In genomic region chrY:1009882-1010751, GRCm38 (mm10) we compare ENCODE assay signal across 8 mouse cellular contexts. TPM values are rescaled to one million over a fixed set of nuclear protein-coding genes. Genes with fewer than 3 reads are reported as not detected.
DNase-seq lines count a peak whose midpoint lies in the region; ATAC-seq and TF ChIP-seq lines count a peak whose summit lies in the region.

Eif2s3y (plus strand) TSS chrY:1010543.

- no peak for TF ChIP-seq POLR2A in olfactory bulb, adult 2 months (IDR thresholded peaks at IDR 0.05; ENCODE audit: insufficient read depth, low read depth, low read length)

- H3K27me3 ChIP-seq in embryonic facial prominence, embryonic 10.5 days (replicated peaks; ENCODE audit: low read depth, poor library complexity, severe bottlenecking) = no peaks in the 10 kb centered on the region
- no peaks in the 10 kb centered on the region for H3K27me3 ChIP-seq in kidney, embryonic 15.5 days
- no peaks in the 10 kb centered on the region for H3K27me3 ChIP-seq in lung, postnatal 0 days (replicated peaks; ENCODE audit: insufficient read depth, low read length)

- peak within 1 kb of the TSS; percentile 57 for H3K27ac ChIP-seq in embryonic facial prominence, embryonic 10.5 days (replicated peaks)
- H3K27ac ChIP-seq in kidney, embryonic 15.5 days = no peak within 1 kb of the TSS
- H3K27ac ChIP-seq in lung, postnatal 0 days (ENCODE audit: low read length) = no peak within 1 kb of the TSS
- H3K27ac ChIP-seq in olfactory bulb, adult 2 months (ENCODE audit: insufficient read depth, low read depth, low read length) = no peak within 1 kb of the TSS

- TF ChIP-seq CTCF in lung, postnatal 0 days (IDR thresholded peaks at IDR 0.05) = no peak
- no peak for TF ChIP-seq CTCF in olfactory bulb, adult 2 months (IDR thresholded peaks at IDR 0.05; ENCODE audit: insufficient read depth, low read depth, low read length)

- H3K4me1 ChIP-seq in embryonic facial prominence, embryonic 10.5 days = no peaks in the 10 kb centered on the region
- no peaks in the 10 kb centered on the region for H3K4me1 ChIP-seq in kidney, embryonic 15.5 days
- no peaks in the 10 kb centered on the region for H3K4me1 ChIP-seq in lung, postnatal 0 days (ENCODE audit: insufficient read depth, low read depth, low read length)
- no peaks in the 10 kb centered on the region for H3K4me1 ChIP-seq in olfactory bulb, adult 2 months (ENCODE audit: control insufficient read depth, insufficient read depth, low read length)

- H3K9me3 ChIP-seq in embryonic facial prominence, embryonic 10.5 days = no peaks in the 10 kb centered on the region
- H3K9me3 ChIP-seq in kidney, embryonic 15.5 days (replicated peaks) = no peaks in the 10 kb centered on the region
- no peaks in the 10 kb centered on the region for H3K9me3 ChIP-seq in lung, postnatal 0 days (ENCODE audit: low read length)

- peak within 1 kb of the TSS; percentile 36; the same call in 1 of the 2 replicates for H3K4me2 ChIP-seq in kidney, embryonic 15.5 days
- no peak within 1 kb of the TSS for H3K4me2 ChIP-seq in lung, postnatal 0 days (replicated peaks; ENCODE audit: low read depth, low read length)

- no peak within 1 kb of the TSS for H3K9ac ChIP-seq in kidney, embryonic 15.5 days
- H3K9ac ChIP-seq in lung, postnatal 0 days (replicated peaks; ENCODE audit: low read depth) = no peak within 1 kb of the TSS

- 29% methylated on average over 31 of the region's 31 CpGs for WGBS in embryonic facial prominence, embryonic 10.5 days
- 38% methylated on average over 23 of the region's 31 CpGs for WGBS in kidney, embryonic 15.5 days
- 22% methylated on average over 24 of the region's 31 CpGs for WGBS in lung, postnatal 0 days
- WGBS in olfactory bulb, adult 2 months = 38% methylated on average over 30 of the region's 31 CpGs

- no peak for TF ChIP-seq EP300 in lung, postnatal 0 days (IDR thresholded peaks at IDR 0.05)

- peak; percentile 88 for DNase-seq in CD4-positive, CD25-positive, alpha-beta regulatory T cell, adult 2 months (ENCODE audit: low read depth, low spot score)
- DNase-seq in MEL-GATA-1-ER (ENCODE audit: extremely low read depth, low read depth) = peak; percentile 89
- peak; percentile 53 for DNase-seq in embryonic facial prominence, embryonic 10.5 days (ENCODE audit: low spot score)
- DNase-seq in heart, adult 8-10 months (ENCODE audit: low spot score) = peak; percentile 73
- peak; percentile 71 for DNase-seq in lung, postnatal 0 days (ENCODE audit: low spot score)
- no peak for DNase-seq in adipocyte (ENCODE audit: low spot score)

- no peaks in the 10 kb centered on the region for H3K36me3 ChIP-seq in embryonic facial prominence, embryonic 10.5 days (replicated peaks)
- H3K36me3 ChIP-seq in kidney, embryonic 15.5 days = no peaks in the 10 kb centered on the region
- no peaks in the 10 kb centered on the region for H3K36me3 ChIP-seq in lung, postnatal 0 days (ENCODE audit: insufficient read depth, low read length)

- ATAC-seq in kidney, embryonic 15.5 days (replicated peaks; ENCODE audit: low FRiP score) = peak; percentile 94
- ATAC-seq in lung, postnatal 0 days = peak; percentile 94

- peak within 1 kb of the TSS; percentile 50 for H3K4me3 ChIP-seq in embryonic facial prominence, embryonic 10.5 days
- peak within 1 kb of the TSS; percentile 45 for H3K4me3 ChIP-seq in kidney, embryonic 15.5 days (replicated peaks)
- peak within 1 kb of the TSS; percentile 36 for H3K4me3 ChIP-seq in lung, postnatal 0 days (ENCODE audit: low read depth, low read length)
- peak within 1 kb of the TSS; percentile 57 for H3K4me3 ChIP-seq in olfactory bulb, adult 2 months (ENCODE audit: insufficient read depth, low read depth, low read length)

RNA-seq across cellular contexts. Expression of gene Eif2s3y, which starts in this region (rescaled TPM):
- polyA plus RNA-seq in embryonic facial prominence, embryonic 10.5 days (2016; fragmentation: Nextera tagmentation; extraction: Ambion mirVana) = 20.0 and 27.6 TPM in 2 replicates
- 10 to 100 TPM in 2 of 4 experiments, not detected in 2; 50.1 to 62.5 TPM for total RNA-seq in heart, adult 8-10 months (2022)
- 33.2 and 39.2 TPM in 2 replicates for polyA plus RNA-seq in kidney, embryonic 15.5 days (2015; fragmentation: Nextera tagmentation; extraction: Ambion mirVana)
- polyA plus RNA-seq in lung, postnatal 0 days (2015; fragmentation: Nextera tagmentation; extraction: Ambion mirVana) = not detected in 2 replicates
- 363 TPM in 1 of 2 replicates, not detected in the other for polyA plus RNA-seq in olfactory bulb, adult 2 months (2012; ENCODE audit: insufficient read depth, insufficient read length, low replicate concordance, missing spikeins)
